Mouse (Mus musculus): ENCODE measurements around the gene Lrpprc. TPM values are rescaled to one million over a fixed set of nuclear protein-coding genes. Genes with fewer than 3 reads are reported as not detected.
A peak's percentile ranks its signal among the peaks of the same experiment; 100 is the strongest.

The Lrpprc gene
- polyA plus RNA-seq, 2 experiments, result 23.7 to 31.8 TPM

GRCm38 (mm10) chr17:84738073-84738797, 52.4 kb downstream of the Lrpprc start:
- no peaks in the 10 kb centered on the region for H3K27me3 ChIP-seq (ENCODE audit: control insufficient read depth, insufficient read depth, low read length)
- H3K9me3 ChIP-seq (ENCODE audit: control insufficient read depth, low read length), result no peaks in the 10 kb centered on the region
- peak in 1 of 3 experiments; percentile 12 for DNase-seq (ENCODE audit: low read depth in 3 of 3, low spot score in 3 of 3)
- peak; percentile 64 for ATAC-seq (ENCODE audit: insufficient read depth)
- H3K27ac ChIP-seq, result no peak overlapping the region
- H3K36me3 ChIP-seq (replicated peaks; ENCODE audit: control insufficient read depth, insufficient read depth, low read depth), result peaks cover 15% of the 10 kb centered on the region
- no peak overlapping the region for H3K4me2 ChIP-seq (ENCODE audit: low read depth)
- WGBS (ENCODE audit: insufficient replicate concordance), result 84% methylated on average over 9 of the region's 9 CpGs
- H3K4me3 ChIP-seq (ENCODE audit: insufficient read depth in 1 of 2, low read depth in 2 of 2, low read length in 2 of 2), result no peak overlapping the region
- peaks cover 0 to 2% of the 10 kb centered on the region in 2 experiments; a peak in 1 of 4 replicates for H3K4me1 ChIP-seq (replicated peaks; ENCODE audit: control insufficient read depth in 2 of 2, insufficient read depth in 2 of 2, low read length in 1 of 2)
- no peak for TF ChIP-seq EP300 (IDR thresholded peaks at IDR 0.05; ENCODE audit: low read depth)
- TF ChIP-seq CTCF (IDR thresholded peaks at IDR 0.05; ENCODE audit: low read depth), result no peak
- no peak overlapping the region for H3K9ac ChIP-seq (replicated peaks)

GRCm38 (mm10) chr17:84736719-84737118, 53.9 kb downstream of the Lrpprc start:
- no peaks in the 10 kb centered on the region for H3K9me3 ChIP-seq (ENCODE audit: control insufficient read depth, low read length)
- DNase-seq (ENCODE audit: low read depth in 3 of 3, low spot score in 3 of 3) (no peak), ATAC-seq (ENCODE audit: insufficient read depth) (no peak)
- H3K4me1 ChIP-seq (replicated peaks; ENCODE audit: control insufficient read depth in 2 of 2, insufficient read depth in 2 of 2, low read length in 1 of 2), result peaks cover 0 to 2% of the 10 kb centered on the region in 2 experiments; a peak in 1 of 4 replicates
- peaks cover 15% of the 10 kb centered on the region for H3K36me3 ChIP-seq (replicated peaks; ENCODE audit: control insufficient read depth, insufficient read depth, low read depth)
- WGBS (ENCODE audit: insufficient replicate concordance), result 76% methylated on average over 9 of the region's 9 CpGs
- H3K4me3 ChIP-seq (ENCODE audit: insufficient read depth in 1 of 2, low read depth in 2 of 2, low read length in 2 of 2), result no peak overlapping the region
- no peak overlapping the region for H3K27ac ChIP-seq
- TF ChIP-seq CTCF (IDR thresholded peaks at IDR 0.05; ENCODE audit: low read depth), result no peak
- no peak for TF ChIP-seq EP300 (IDR thresholded peaks at IDR 0.05; ENCODE audit: low read depth)
- no peak overlapping the region for H3K9ac ChIP-seq (replicated peaks)
- no peak overlapping the region for H3K4me2 ChIP-seq (ENCODE audit: low read depth)
- H3K27me3 ChIP-seq (ENCODE audit: control insufficient read depth, insufficient read depth, low read length), result no peaks in the 10 kb centered on the region

- WGBS (ENCODE audit: insufficient replicate concordance), result 85% methylated on average over 8 of the region's 8 CpGs
- peaks cover 19% of the 10 kb centered on the region in 2 experiments for H3K4me1 ChIP-seq (replicated peaks; ENCODE audit: control insufficient read depth in 2 of 2, insufficient read depth in 2 of 2, low read length in 1 of 2)
- no peak for DNase-seq (ENCODE audit: low read depth in 3 of 3, low spot score in 3 of 3)
- TF ChIP-seq CTCF (IDR thresholded peaks at IDR 0.05; ENCODE audit: low read depth), result no peak
- TF ChIP-seq EP300 (IDR thresholded peaks at IDR 0.05; ENCODE audit: low read depth), result no peak
- H3K4me3 ChIP-seq (ENCODE audit: insufficient read depth in 1 of 2, low read depth in 2 of 2, low read length in 2 of 2), result no peak overlapping the region
- no peak overlapping the region for H3K9ac ChIP-seq (replicated peaks)
- H3K27ac ChIP-seq, result no peak overlapping the region
- H3K9me3 ChIP-seq (ENCODE audit: control insufficient read depth, low read length), result no peaks in the 10 kb centered on the region
- no peaks in the 10 kb centered on the region for H3K27me3 ChIP-seq (ENCODE audit: control insufficient read depth, insufficient read depth, low read length)
- no peak overlapping the region for H3K4me2 ChIP-seq (ENCODE audit: low read depth)
- H3K36me3 ChIP-seq (replicated peaks; ENCODE audit: control insufficient read depth, insufficient read depth, low read depth), result peaks cover 7% of the 10 kb centered on the region
- ATAC-seq (ENCODE audit: insufficient read depth), result no peak
Observed at GRCm38 (mm10) chr17:84732612-84733011, 58.0 kb downstream of the Lrpprc start.

GRCm38 (mm10) chr17:84731361-84731760, 59.2 kb downstream of the Lrpprc start:
- peaks cover 20 to 21% of the 10 kb centered on the region in 2 experiments for H3K4me1 ChIP-seq (replicated peaks; ENCODE audit: control insufficient read depth in 2 of 2, insufficient read depth in 2 of 2, low read length in 1 of 2)
- no peaks in the 10 kb centered on the region for H3K27me3 ChIP-seq (ENCODE audit: control insufficient read depth, insufficient read depth, low read length)
- no peak for ATAC-seq (ENCODE audit: insufficient read depth)
- 86% methylated on average over 12 of the region's 12 CpGs for WGBS (ENCODE audit: insufficient replicate concordance)
- H3K36me3 ChIP-seq (replicated peaks; ENCODE audit: control insufficient read depth, insufficient read depth, low read depth), result peaks cover 10% of the 10 kb centered on the region
- no peak overlapping the region for H3K4me2 ChIP-seq (ENCODE audit: low read depth)
- no peaks in the 10 kb centered on the region for H3K9me3 ChIP-seq (ENCODE audit: control insufficient read depth, low read length)
- no peak overlapping the region for H3K9ac ChIP-seq (replicated peaks)
- no peak for DNase-seq (ENCODE audit: low read depth in 3 of 3, low spot score in 3 of 3)
- no peak overlapping the region for H3K27ac ChIP-seq
- H3K4me3 ChIP-seq (ENCODE audit: insufficient read depth in 1 of 2, low read depth in 2 of 2, low read length in 2 of 2), result no peak overlapping the region
- TF ChIP-seq EP300 (IDR thresholded peaks at IDR 0.05; ENCODE audit: low read depth), result no peak
- TF ChIP-seq CTCF (IDR thresholded peaks at IDR 0.05; ENCODE audit: low read depth), result no peak

GRCm38 (mm10) chr17:84729140-84729539, 61.4 kb downstream of the Lrpprc start:
- peaks cover 19% of the 10 kb centered on the region for H3K36me3 ChIP-seq (replicated peaks; ENCODE audit: control insufficient read depth, insufficient read depth, low read depth)
- TF ChIP-seq EP300 (IDR thresholded peaks at IDR 0.05; ENCODE audit: low read depth) (0 out of 2 replicates have a peak, but pooled peaks have one; percentile 16), CTCF (IDR thresholded peaks at IDR 0.05; ENCODE audit: low read depth) (no peak)
- peak overlapping the region; percentile 55 for H3K4me2 ChIP-seq (ENCODE audit: low read depth)
- H3K4me3 ChIP-seq (ENCODE audit: insufficient read depth in 1 of 2, low read depth in 2 of 2, low read length in 2 of 2), result no peak overlapping the region
- peaks cover 20 to 21% of the 10 kb centered on the region in 2 experiments for H3K4me1 ChIP-seq (replicated peaks; ENCODE audit: control insufficient read depth in 2 of 2, insufficient read depth in 2 of 2, low read length in 1 of 2)
- peak; percentile 26 to 40 (median 31) for DNase-seq (ENCODE audit: low read depth in 3 of 3, low spot score in 3 of 3)
- H3K9ac ChIP-seq (replicated peaks), result peak overlapping the region; percentile 33
- peak; percentile 58; the same call in 1 of the 2 replicates for ATAC-seq (ENCODE audit: insufficient read depth)
- peak overlapping the region; percentile 75 for H3K27ac ChIP-seq
- H3K9me3 ChIP-seq (ENCODE audit: control insufficient read depth, low read length), result no peaks in the 10 kb centered on the region
- WGBS (ENCODE audit: insufficient replicate concordance), result 32% methylated on average over 5 of the region's 5 CpGs
- no peaks in the 10 kb centered on the region for H3K27me3 ChIP-seq (ENCODE audit: control insufficient read depth, insufficient read depth, low read length)
